Mouse (Mus musculus) gastrocnemius, postnatal 4 days (tissue): ENCODE data around the gene Gm20388. TPM values are rescaled to one million over a fixed set of nuclear protein-coding genes. Genes with fewer than 3 reads are reported as not detected.

Source experiments
- DNase-seq, 2 experiments: peaks; one replicate each; pipeline ENCODE4 v3.0.0; 2021 to 2022; ENCODE audit warnings: low spot score in 2 of 2, mixed read lengths in 2 of 2
- total RNA-seq, 2 experiments: library from RNA; stranded (reverse); gene quantifications; 2 replicates each; pipeline ENCODE4 v1.2.3; 2021

Gm20388 gene
- total RNA-seq, 2 experiments from 2014 or later, result 12.8 to 22.8 TPM

DNA sequence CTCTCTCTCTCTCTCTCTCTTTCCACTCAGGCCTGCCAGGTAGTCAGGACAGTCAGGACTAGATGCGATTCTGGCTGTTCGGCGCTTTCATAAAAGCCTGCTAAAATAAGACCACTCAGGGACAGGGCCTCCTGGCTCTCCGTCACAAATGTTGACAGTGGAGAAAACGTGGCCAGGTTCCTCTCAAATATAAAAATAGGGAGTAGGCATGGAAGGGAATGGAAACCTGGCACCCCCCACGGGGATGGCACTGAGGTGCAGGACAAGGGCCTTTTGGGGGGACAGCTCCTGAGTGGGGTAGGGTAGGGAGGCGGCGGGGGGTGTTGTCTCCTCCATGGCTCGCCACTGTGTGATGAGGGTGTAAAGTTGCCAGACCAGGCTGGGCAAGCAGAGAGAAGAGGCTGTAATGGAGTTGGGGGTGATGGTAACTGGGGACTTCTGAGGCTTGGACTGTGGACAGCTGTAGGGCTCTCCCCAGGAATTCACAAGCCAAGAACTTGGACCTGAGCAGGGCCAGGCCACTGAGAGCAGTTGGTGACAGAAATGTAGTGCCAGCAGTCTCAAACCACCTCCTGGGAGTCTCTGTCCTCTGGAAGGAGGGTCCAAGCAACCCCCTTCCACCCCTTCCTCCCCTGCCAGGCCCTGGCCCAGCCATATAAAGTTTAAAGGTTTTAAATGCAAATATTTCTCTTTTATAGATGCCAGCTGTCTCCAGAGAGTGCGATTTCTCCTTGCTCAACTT, 621.3 kb downstream of the Gm20388 start:
- no peak for DNase-seq

DNA sequence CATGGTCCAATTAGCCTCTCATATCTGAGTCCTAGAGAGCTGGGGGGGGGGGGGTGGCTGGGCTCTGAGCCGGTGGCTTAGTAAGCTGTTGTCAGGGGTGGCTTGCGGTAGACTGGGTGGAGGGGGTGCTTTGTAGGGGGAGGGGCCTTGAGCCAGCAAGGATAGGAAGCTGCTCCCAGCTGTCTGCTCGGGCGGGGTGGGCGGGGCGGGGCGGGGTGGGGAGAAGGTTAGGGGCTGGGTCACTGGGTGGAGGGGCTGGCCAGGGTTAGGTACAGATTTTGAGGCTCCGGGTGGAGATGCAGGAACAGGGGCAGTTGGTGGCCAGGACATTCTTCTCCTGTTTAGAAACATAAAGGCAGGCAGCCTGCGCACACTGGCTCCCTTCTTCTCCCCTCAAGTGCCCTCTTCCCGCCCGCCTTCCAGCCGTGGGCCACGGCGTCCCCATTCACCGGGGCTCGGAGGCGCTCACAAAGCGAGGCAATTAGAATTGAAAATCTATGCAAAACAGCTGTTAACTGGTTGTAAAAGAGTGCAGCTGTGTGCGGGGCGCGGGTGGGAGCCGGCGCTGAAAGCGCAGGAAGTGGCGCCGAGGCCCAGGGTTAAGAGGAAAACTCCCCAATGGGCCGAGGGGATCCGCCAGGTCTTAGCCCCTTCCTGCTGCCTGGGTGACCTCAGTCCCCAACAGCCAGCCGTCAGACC, 622.0 kb downstream of the Gm20388 start:
- DNase-seq, result no peak

DNA sequence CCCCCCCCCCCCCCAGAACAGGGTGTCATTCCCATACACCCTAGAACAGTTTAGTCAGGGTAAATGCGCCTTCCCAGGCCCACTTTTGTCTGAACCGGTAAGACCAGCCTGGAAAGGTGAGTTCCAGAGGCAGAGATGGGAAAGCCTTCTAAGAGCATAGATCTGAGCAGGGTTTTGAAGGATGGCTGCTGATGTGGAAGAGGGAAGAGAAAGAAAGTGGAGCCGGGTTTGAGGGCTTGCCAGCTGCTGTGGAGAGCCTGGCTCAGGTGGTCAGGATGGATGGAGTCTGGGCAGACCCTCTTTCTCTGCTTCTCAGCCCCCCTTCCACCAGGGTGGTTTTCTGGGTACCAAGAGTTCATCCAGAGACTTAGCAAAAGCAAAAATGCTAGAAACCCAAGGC, 622.7 kb downstream of the Gm20388 start:
- no peak for DNase-seq

DNA sequence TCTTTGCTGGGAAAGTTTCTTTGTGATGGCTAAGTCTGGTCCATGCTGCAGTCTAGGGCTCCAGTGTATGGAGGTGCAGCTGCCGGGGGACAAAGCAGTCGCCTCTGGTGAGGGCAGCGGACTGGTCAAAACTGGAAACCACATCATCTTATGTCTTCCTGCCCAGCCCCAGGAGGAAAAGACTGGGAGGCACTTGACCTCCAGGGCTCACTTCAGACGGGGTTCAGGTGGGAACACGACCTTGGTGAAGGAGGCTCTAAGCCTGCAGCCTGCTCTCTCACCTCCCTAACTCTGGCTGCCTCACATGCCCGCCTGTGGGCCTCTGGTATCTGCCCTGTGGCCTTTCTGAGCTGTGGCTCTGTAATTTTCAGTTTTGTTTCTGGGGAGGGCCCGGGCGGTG, 623.4 kb downstream of the Gm20388 start:
- DNase-seq, result no peak

DNA sequence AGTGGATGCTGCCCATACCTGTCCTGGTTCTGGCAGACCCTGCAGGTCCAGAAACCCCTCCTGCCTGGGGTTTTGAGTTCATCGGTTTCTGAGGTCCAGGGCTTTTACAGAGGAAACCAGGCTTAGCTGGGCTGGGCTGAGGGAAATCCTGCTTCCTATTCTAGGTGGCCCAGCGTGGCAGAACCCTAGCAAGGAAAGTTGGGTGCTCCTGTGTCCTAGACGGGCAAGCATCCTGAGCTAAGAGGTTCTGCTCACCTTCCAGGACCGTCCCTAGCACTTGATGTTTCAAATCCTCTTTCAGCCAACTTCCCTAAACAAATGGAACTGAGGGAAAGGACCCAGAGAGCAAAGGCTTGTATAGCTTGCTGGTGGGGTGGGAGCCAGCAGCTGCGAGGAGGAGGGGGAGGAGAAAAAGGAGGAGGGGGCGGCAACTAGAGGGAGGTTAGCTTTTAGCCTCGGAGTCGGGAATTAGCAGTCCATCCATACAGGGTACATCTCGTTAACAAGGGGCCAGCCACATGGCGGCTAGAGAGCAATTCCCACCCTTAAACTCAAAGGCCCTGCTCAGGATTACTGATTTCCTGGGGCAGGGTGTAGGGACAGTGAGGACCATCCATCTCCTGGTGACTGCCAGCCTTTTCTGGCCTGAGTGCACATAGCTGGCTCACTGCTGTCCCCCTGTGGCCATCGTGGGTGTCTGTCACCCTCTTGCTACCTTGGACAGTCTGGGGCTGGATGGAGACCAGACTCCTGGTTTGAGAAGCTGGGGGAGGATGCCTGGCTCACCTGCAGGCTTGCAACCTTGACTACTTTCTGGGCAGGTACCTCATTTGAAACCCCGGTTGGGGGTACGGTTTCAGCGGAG, 624.1 kb downstream of the Gm20388 start:
- peak in 1 of 2 experiments; percentile 80 for DNase-seq

DNA sequence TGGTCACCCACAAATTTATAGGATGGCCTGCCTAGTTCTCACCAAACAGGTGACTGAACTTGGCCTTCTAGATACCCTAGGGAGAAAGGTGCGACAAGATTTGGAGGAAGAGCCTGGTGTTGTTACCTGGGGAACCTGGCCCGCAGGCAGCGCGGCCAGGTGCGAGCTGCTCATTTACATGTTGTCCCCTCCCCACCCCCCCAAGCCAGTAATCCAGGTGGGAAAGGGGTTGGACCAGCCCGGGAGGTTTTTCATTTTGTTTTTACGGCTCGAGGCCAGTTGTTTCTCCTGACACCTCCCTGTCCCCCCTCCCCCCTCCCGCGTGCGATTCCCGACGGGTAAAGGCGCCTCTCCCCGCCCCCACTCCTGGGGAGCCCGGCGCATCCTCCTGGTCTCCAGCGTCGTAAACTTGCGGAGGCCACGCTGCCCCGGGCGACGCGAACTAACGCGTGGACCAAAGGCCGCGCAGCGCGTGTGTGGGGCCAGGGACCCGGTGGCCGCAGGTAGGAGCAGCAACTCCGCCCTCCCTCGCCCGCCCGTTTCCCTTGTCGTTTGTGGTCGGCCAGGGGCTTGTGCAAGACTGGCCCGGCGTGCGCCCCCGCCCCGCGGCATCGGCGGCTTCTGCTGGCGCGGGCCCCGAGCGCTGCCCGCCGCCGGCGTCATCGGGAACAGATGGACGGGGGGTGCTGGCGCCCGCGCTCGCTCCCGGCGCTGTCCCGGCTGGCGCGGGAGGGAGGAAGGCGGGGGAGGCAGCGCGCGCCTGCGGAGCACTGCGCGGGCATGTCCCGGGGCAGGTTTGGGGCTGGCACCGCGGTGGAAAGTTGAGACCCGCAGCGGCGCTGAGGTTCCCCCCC, 625.0 kb downstream of the Gm20388 start:
- no peak for DNase-seq

DNA sequence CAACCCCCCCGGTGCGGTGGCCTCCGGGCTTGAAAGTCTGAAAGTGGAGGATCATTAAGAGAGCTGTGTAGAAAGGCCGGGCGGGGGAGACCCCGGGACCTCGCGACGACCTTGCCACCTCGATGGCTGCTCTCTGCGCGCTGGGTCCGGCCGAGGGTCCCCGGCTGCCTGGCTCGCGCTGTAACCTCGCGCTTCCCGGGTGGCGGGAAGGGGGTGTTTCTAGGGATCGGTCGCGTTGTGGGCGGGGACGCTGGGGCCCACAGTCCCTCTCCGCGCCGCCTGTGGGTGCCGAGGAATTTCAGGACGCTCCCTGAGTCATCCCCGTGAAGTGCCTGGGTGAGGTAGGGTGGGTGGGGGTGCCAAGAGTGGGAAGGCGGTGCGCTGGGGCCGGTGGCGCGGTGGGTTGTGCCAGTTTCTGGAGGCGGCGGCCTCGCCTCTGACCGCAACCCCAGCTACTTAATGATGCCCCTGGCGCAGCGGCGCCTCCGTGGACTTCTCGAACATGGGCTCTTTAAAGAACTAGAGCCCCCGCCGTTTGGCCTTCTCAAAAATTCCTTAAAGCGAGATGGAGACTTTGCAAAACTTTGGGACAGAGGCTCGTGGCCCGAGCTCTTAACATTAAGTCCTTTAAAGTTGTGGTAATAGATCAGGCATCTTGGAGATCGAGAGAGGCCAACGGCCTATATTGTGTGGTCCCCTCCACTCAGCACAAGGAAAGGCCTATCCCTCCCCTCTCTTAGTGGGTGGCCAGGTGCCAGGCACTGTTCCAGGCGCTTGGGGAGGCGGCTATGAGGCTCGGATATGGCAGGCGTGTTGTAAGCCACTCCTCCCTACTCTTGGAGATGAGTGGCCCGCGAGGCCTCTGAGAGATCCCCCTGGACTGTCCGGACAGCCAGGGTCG, 625.9 kb downstream of the Gm20388 start:
- DNase-seq, result no peak

DNA sequence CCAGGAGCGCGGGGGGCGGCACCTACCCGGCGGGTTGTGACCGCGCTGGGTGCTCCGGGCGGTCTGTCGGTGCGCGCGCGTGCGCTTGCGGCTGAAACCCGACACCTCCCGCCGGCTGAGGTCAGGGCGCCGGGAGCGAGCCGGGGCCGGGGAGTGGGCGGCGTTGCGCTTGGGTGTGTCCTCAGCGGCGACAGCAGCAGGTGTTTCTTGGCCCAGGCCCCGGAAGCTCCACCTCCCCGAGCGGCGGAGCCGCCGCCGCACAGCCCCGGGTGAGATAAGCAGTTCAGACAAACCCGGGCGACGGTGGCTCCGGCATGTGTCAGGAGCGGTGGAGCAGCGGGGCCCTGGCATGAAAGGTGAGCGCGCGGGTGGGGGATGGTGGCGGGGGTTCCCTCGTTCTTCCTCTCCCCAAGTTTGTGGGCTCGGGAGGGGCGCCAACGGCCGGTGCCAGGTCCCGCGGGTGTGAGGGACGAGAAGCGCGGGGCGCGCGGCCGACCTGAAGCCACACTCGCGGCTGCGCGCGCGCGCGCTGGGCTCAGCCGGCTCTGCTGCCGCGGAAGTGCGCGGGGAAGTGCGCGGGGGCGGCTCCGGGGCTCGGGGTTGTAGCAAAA, 626.7 kb downstream of the Gm20388 start:
- peak in 1 of 2 experiments; percentile 76 for DNase-seq

DNA sequence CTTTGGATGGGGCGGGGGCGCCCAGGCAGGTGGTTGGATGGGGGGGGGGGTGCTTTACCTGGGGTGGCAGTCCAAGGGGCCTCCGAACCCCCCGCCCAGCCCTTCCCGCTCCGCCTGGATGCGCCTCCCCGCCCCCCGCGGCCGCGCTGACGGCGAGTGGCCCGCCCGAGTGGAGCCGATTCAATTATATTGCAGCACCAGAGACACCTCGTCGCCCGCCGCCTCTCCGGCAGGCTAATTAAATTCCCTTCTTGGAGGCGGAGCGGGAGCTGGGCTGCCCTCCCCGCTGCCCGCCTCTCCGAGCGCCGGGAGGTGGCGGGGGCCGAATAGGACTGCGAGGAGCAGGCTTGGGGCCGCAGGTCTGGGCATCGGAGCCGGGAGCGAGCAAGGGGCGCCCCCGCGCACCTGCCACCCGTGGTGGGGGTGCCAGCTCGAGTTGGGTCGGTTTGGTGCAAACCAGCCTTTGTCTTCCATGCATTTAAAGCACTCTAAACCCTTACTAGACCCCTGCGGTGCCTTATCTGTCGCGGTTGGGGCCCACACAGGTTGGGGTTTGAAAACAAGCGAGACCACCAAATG, 627.3 kb downstream of the Gm20388 start:
- no peak for DNase-seq

DNA sequence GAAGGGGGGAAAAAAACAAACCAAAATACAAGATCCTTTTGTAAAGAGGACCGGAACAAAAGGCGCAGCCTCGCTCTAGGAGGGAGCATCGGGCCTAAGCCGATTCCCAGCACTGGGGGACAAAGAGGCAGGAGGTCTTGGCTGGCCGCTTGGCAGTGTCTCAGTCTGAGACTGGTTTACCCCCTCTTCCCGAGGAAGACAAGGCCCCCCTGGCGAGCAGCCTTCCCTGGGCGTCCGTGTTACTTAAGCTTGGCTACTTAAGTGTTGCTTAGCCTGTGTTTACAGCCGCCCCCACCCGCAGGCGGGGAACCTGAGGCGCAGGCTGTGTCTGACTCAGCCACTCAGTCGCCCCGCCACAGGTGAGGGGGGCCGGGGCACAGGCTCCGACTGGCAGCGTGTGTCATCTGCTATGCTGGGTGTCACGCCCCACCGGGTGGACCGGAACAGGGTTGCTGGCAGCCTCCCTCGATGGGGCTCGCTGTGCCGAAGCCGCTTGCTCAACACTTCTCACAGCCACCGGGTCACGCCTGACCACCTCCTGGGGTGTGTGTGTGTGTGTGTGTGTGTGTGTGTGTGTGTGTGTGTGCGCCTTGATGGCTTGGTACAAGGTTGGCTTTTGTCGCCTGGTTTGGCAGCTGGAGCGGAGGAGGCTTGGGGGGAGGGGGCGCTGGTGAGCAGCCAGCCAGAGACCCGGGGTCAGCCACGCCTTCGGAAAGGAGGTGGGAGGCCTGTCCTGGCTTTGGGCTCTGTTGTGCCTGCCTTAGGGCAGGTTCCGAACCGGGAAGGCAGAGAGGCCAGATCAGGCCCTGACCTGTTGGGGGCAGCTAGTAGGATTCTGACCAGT, 628.0 kb downstream of the Gm20388 start:
- DNase-seq, result peak in 1 of 2 experiments; percentile 56

DNA sequence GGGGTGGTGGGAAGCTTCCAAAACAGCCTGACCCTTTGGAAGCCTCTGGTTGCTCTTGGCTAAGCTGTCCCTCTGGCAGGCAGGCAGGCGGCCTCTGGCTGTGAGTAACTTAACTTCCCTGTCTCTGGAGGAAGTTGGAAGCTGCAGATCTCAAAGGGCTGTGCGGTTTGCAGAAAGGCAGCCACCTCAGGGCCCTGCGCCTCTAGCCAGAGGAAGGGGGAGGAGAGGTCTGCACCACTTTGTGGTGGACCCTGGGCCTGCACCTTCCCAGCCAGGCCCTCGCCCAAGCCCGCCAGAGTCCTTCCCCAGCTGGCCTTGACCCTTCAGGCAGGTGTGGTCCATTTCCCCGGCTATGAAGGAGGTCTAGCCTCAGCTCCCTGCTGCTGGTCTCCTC, 628.7 kb downstream of the Gm20388 start:
- DNase-seq, result no peak

DNA sequence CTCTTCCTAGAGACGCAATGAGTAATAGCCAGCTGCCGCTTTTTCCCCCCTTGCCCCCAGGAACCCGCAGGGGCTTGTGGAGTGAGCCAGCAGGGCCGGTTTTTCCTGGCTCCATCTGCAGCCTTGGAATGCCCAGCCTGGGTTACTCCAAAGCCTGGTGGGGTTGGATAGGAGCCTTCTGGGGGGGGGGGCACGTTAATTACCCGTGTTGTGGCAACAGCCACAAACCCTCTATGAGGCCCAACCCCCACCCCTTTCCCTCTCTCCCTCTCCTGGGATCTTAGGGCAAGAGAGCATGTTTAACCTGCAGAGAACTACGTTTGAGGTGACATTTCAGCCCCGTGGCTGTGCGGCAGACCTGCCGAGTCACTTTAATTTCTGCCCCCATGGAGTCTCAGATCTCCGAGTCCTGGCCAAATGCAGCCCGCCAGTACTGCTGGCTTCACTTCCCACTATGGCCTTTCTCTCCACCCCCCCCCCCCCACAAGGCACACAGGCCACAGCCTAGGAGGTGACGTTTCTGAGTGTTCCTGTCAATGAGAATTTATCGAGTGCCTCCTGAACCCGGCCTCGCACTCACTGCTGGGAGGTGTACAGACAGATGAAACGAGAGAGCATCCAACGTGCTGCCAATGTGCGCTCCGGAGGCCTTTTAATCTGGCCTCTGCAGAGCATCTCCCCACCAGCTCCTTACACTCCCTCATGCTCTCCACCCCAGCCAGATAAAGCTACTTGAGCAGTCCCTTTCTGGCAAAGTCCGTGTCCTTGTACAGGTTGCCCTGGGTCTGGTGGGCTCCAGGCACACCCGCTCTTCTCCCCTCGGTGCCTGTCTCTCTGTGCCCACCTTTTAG, 629.4 kb downstream of the Gm20388 start:
- DNase-seq, result no peak

DNA sequence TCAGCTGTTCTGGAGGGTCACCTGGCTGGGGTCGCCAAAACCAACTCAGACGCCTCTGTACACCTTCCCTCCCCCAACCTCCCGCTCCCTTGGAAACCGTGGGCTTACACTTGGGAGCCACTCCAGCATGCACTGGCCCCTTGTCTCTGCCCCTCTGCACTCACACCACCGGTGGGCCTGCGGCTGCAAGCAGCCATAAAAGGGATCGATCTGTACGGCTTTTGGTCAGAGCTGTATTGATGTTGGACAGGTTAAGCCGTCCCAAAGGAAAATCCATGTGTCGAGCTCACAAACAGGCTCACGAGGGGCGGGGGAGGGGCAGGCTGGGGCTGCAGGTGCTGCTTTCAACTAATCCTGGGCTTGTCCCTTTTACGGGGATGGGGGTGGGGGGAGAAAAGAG, 632.4 kb downstream of the Gm20388 start:
- no peak for DNase-seq

DNA sequence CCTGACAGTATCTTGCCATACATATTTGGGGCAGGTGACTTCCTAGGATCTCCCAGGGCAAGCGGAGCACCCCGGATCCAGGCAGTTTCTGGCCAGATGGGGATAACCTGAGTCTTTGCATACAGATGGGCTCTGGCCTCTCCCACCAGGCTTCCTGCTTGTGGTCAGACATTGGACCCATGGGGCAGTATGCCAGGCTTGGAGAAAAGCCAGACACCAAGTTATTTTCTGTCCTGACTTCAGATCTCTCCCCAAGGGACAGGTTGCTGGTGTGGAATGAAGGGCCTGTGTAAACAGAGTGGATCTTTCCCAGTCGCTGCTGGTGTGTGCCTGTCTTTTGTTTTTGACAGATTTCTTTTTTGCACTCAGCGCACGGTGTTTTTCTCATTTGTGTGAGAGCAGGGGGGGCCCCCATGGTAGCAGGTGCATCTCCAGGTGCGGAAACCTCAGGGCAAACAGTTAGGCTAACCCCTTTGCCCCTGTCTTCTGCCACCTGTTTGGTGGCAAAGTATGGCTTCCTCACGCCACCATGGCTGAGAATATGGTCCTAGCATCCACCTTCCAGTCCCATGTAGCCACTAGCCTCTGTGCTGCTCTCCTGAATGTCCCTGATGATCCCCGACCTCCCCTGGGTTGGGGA, 632.9 kb downstream of the Gm20388 start:
- no peak for DNase-seq

DNA sequence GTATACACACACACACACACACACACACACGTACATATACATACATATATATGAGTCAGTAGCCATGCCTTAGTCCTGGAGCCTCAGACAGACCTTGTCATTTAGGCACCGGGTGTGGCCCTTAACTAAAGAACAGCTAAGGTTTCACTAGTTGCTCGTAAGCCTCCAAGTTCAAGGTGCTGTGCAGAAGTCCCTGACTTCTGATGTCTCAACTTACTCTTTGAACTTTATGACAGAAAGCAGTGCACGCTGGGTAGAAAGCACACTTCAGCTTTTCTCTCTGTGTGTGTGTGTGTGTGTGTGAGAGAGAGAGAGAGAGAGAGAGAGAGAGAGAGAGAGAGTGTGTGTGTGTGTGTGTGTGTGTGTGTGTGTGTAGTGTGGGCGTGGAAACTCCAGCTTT, 633.5 kb downstream of the Gm20388 start:
- DNase-seq, result no peak

DNA sequence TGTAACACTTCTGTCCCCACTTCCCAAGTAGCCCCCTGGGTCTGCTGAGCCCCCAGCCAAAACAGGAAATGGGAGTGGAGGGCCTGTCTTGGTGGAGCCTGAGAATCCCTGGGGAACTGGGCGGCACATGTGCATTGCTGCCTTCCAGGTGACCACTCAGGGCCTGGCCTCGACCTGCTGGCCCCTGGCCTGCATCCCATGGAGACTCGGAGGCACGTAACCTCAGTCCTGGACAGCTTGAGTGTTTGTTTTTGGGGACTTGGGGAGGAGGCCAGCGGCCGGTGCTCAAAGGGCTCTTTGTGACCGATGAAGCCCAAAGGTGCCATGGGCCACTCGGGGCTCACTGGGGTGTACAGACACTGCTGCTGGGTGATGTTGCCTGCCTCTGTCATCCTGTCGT, 636.9 kb downstream of the Gm20388 start:
- DNase-seq, result no peak

DNA sequence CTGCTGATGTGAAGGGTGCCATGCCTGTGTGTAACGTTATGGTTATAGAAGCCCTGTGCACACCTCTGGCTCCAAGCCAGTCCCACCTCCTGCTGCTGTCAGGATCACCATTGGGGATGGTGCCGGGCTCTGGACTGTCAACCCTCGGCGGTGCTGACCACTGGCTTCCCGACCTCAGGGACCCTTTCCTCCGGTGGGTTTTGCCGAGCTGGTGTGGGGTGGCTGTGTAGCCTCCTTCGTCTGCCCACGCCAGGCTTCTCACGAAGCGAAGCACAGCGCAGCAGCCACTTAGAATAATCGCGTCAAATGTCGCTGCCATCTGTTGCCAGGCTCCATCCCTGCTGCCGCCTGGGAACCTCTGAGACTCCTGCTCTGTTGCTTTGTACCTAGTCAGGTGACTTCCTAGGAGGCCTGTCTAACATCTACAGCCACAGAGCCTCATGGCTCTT, 637.7 kb downstream of the Gm20388 start:
- no peak for DNase-seq
